Mouse (Mus musculus) spleen, adult 2 months (tissue): ENCODE measurements around the gene Kiz.

Experiments used
- CTCF ChIP-seq: fragments of 200-500 bp; IDR thresholded peaks from 2 replicates; pipeline ENCODE4 v1.5.1; 2011; ENCODE audit warnings: mild to moderate bottlenecking, inconsistent platforms; ENCODE audit not compliant: insufficient read depth, insufficient read length, insufficient replicate concordance; ENCODE audit errors: extremely low read depth
- POLR2A ChIP-seq: fragments of 200-500 bp; IDR thresholded peaks from 2 replicates; pipeline ENCODE4 v1.6.1; 2011; ENCODE audit warnings: low read depth, low read length, inconsistent platforms

- TF ChIP-seq CTCF (no peak), POLR2A (no peak)
Measured at GRCm38 (mm10) chr2:146856853-146857252, 1.2 kb downstream of the Kiz start.
